Mouse (Mus musculus) kidney, postnatal 0 days (tissue): Measurements from ENCODE around the gene 4930469K13Rik. TPM values are rescaled to one million over a fixed set of nuclear protein-coding genes. Genes with fewer than 3 reads are reported as not detected.

Source experiments
- ATAC-seq: fragments of 200-750 bp; cut with Nextera tagmentation; replicated peaks from 2 replicates; pipeline ENCODE4 v1.8.0; 2017; ENCODE audit warnings: low read depth, moderate number of reproducible peaks, moderate TSS enrichment, moderate library complexity; ENCODE audit not compliant: low FRiP score
- DNase-seq: peaks from one replicate; pipeline ENCODE4 v3.0.0-alpha.2; 2016; ENCODE audit warnings: low spot score
- H3K27ac ChIP-seq: fragments of 300-500 bp; sonication (generic); 2 replicates; pipeline ENCODE4 v1.5.1; 2014; ENCODE audit warnings: mild to moderate bottlenecking
- H3K27me3 ChIP-seq: fragments of 300-500 bp; sonication (generic); 2 replicates; pipeline ENCODE4 v1.6.1; 2014; ENCODE audit warnings: low read length, mixed read lengths; ENCODE audit not compliant: insufficient read depth
- H3K36me3 ChIP-seq: fragments of 300-500 bp; sonication (generic); 2 replicates; pipeline ENCODE4 v1.6.1; 2014; ENCODE audit warnings: low read length, mixed read lengths; ENCODE audit not compliant: insufficient read depth
- H3K4me1 ChIP-seq: fragments of 300-500 bp; sonication (generic); replicated peaks from 2 replicates; pipeline ENCODE4 v1.6.1; 2014; ENCODE audit warnings: antibody characterized with exemption, low read length, mixed read lengths; ENCODE audit not compliant: insufficient read depth
- H3K4me2 ChIP-seq: fragments of 300-500 bp; sonication (generic); 2 replicates; pipeline ENCODE4 v1.6.1; 2014; ENCODE audit warnings: mild to moderate bottlenecking, low read length, moderate library complexity, mixed read lengths
- H3K4me3 ChIP-seq: fragments of 300-500 bp; sonication (generic); replicated peaks from 2 replicates; pipeline ENCODE4 v1.5.1; 2014; ENCODE audit warnings: low read depth, low read length
- H3K9ac ChIP-seq: fragments of 300-500 bp; sonication (generic); 2 replicates; pipeline ENCODE4 v1.6.1; 2014; ENCODE audit warnings: low read depth, low read length
- H3K9me3 ChIP-seq: fragments of 300-500 bp; sonication (generic); replicated peaks from 2 replicates; pipeline ENCODE4 v1.6.1; 2016; ENCODE audit warnings: low read length, inconsistent platforms, mixed read lengths
- CTCF ChIP-seq: IDR thresholded peaks from 2 replicates; pipeline ENCODE4 v1.5.1; 2016; ENCODE audit warnings: antibody characterized with exemption, low read depth, mild to moderate bottlenecking, moderate library complexity
- WGBS: fragments of 180-500 bp; shearing (Covaris S2); extraction: QIAGEN DNeasy Blood & Tissue Kit; methylation state at CpG from one replicate; pipeline ENCODE4 v1.1.7; 2014; 5-methylcytosine and 5-hydroxymethylcytosine counted together
- polyA plus RNA-seq: library from polyadenylated mRNA; unstranded; fragments of >200 nt; fragmentation: Nextera tagmentation; extraction: Ambion mirVana; gene quantifications from 2 replicates; pipeline ENCODE4 v1.2.1, GENCODE M21; 2015

Gene 4930469K13Rik
- polyA plus RNA-seq, 1 experiment from 2014 or later = not detected

DNA sequence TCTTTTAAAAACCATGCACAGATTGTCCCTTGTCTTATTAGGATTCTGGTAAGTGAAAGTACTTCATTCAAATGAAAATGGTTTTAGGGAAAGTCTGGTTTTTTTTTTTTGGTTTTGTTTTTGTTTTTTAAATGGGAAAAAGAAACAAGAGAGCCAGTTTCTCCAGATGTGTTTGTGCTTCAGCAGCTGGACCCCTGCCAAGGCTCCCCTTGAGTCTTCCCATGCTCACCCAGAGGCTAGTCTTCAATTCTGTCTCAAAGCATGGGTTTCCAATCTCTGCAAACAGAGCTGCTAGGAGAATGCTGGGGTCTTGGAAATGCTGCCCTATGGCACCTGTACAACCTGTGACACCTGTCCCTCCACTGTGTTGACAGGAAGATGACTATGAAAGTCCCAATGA, 27.8 kb downstream of the 4930469K13Rik start:
- no peak for TF ChIP-seq CTCF
- DNase-seq (no peak), ATAC-seq (no peak)

DNA sequence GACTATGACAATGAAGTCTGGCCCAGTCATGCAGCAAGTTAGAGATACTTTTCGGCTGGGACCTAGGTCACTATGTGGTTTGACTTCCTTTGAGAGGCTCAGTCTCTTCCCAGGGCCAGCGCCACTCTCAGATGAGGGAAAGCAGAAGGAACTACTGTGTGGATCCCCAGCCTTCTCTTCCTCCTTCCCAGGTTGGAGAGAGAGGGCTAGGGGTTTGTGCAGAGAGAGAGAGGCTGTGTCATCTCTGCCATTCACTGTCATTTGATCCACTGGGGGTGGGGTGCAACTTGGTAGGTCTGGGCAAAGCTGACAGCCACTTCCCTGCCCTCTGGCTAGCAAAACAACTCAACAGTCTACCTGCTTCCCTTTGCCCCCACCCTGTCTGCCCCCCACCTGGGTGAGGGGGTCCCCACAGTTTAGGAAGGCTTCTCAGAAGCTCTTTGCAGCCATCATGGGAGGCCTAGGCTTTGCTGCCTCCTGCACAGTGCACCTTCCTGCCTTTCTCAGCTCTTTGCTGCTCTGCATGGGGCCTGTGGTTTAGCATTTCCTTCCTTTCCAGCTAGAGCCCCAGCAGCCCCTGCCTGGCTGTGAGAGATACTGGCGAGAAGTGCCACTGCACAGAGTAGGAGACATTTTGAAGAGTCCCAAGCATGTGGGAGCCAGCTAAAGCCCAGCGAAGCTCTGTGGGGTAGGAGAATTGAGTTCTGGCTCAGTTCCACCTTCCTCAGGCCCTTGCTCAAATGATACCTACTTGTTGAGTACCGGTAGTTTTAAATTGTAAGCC, 34.5 kb downstream of the 4930469K13Rik start:
- Histone ChIP-seq H3K9me3 (no peaks in the 10 kb centered on the region), H3K4me2 (no peak overlapping the region), H3K4me1 (no peaks in the 10 kb centered on the region), H3K27me3 (no peaks in the 10 kb centered on the region), H3K27ac (no peak overlapping the region), H3K36me3 (no peaks in the 10 kb centered on the region), H3K4me3 (no peak overlapping the region), H3K9ac (no peak overlapping the region)
- no peak for TF ChIP-seq CTCF
- no peak for ATAC-seq
- no peak for DNase-seq
- 57% methylated on average over 5 of the region's 5 CpGs for WGBS

More for the DNA sequence above, 27.8 kb downstream of the 4930469K13Rik start:
- Histone ChIP-seq H3K4me1 (0 out of 2 replicates have a peak, but pooled peaks cover 2% of the 10 kb centered on the region), H3K27ac (no peak overlapping the region), H3K9ac (no peak overlapping the region), H3K4me3 (no peak overlapping the region), H3K4me2 (no peak overlapping the region), H3K36me3 (no peaks in the 10 kb centered on the region), H3K27me3 (no peaks in the 10 kb centered on the region), H3K9me3 (no peaks in the 10 kb centered on the region)

DNA sequence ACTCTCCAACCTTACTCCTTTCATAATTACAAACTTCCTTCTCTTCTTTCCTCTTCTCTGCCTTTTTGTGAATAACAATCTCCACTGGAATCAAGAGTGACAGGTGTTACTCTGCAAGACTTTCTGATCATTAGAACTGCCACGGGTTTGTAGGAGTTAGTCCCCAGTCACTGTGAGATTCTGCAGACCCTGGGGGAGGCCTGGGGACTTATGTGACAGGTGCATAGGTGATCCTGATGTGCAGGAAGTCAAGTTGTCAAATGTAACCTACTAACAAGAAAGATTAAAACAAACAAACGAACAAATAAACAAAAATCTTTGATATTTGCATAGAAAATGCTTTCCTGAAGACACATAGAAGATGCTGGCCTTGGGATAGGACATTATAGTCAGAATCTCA, 35.1 kb downstream of the 4930469K13Rik start:
- no peaks in the 10 kb centered on the region for H3K9me3 ChIP-seq
- no peak overlapping the region for H3K4me2 ChIP-seq
- WGBS = 73% methylated on average over 2 of the region's 2 CpGs
- no peak overlapping the region for H3K4me3 ChIP-seq
- H3K27me3 ChIP-seq = no peaks in the 10 kb centered on the region
- no peak for ATAC-seq
- no peak overlapping the region for H3K9ac ChIP-seq
- no peak for DNase-seq
- TF ChIP-seq CTCF = no peak
- H3K36me3 ChIP-seq = no peaks in the 10 kb centered on the region
- H3K4me1 ChIP-seq = no peaks in the 10 kb centered on the region
- H3K27ac ChIP-seq = no peak overlapping the region

DNA sequence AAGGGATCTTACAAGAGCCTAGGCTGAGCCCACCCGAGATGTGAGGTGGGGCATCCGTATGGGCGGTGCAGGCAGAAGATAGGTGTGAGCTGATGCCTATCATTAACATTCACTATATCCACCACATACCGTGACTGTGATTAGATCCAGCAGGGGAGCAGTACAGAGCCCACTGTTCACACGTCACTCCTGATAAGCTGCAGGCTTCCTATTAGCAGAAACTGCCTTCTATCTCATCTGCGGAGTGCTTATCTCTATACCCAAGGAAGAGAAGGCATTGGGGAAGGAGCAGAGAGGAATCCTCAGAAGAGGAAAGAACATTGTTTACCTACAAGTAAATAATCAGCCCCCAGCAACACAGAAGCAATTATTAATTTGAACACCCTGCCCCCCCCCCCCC, 36.6 kb downstream of the 4930469K13Rik start:
- no peaks in the 10 kb centered on the region for H3K36me3 ChIP-seq
- no peak overlapping the region for H3K4me2 ChIP-seq
- no peak for TF ChIP-seq CTCF
- H3K27me3 ChIP-seq = no peaks in the 10 kb centered on the region
- no peak overlapping the region for H3K27ac ChIP-seq
- no peak overlapping the region for H3K4me3 ChIP-seq
- H3K9me3 ChIP-seq = no peaks in the 10 kb centered on the region
- no peaks in the 10 kb centered on the region for H3K4me1 ChIP-seq
- no peak for DNase-seq
- 81% methylated on average over 6 of the region's 6 CpGs for WGBS
- no peak overlapping the region for H3K9ac ChIP-seq
- ATAC-seq = no peak

DNA sequence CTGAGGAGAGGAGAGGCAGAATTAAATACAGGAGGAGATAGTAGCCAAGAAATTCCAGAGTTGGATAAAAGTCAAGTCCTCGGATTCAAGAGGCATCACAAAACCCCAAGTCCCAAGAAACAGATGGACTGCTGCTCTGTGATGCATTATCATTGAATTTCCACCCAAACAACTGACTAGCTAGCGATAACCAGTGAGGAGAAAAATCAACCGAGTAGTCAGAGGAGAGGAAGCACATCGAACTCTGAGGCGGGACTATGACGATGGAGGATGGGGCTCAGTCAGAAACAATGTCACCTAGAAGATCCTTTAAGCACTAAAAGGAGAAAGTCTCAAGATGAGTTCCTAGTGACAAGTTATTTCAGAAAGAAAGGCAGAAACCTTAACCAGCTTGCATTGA, 39.4 kb downstream of the 4930469K13Rik start:
- Histone ChIP-seq H3K4me2 (no peak overlapping the region), H3K27me3 (no peaks in the 10 kb centered on the region), H3K9me3 (no peaks in the 10 kb centered on the region), H3K4me3 (no peak overlapping the region), H3K27ac (no peak overlapping the region), H3K36me3 (no peaks in the 10 kb centered on the region), H3K4me1 (no peaks in the 10 kb centered on the region), H3K9ac (no peak overlapping the region)
- ATAC-seq = no peak
- TF ChIP-seq CTCF = no peak
- no peak for DNase-seq
- WGBS = 92% methylated on average over 6 of the region's 6 CpGs

DNA sequence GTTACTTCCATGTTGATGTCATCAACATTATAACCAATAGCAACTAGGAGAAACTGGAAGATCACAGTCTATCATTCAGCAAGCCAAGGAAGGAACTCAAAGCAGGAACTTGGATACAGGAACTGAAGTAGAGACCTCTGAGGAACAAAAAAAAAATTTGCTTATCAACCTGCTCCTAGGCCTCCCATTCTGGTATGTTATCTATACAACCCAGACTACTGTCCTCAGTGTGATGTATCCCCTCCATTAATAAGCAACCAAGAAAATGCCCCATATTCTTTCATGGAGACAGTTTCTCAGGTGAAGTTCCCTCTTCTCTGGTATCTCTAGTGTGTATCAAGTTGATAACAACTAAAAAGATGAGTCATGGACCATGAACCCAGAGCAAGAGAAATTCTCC, 40.0 kb downstream of the 4930469K13Rik start:
- H3K36me3 ChIP-seq = no peaks in the 10 kb centered on the region
- no peak for TF ChIP-seq CTCF
- H3K9me3 ChIP-seq = no peaks in the 10 kb centered on the region
- no peaks in the 10 kb centered on the region for H3K4me1 ChIP-seq
- H3K9ac ChIP-seq = no peak overlapping the region
- H3K4me2 ChIP-seq = no peak overlapping the region
- H3K4me3 ChIP-seq = no peak overlapping the region
- no peak for DNase-seq
- ATAC-seq = no peak
- no peaks in the 10 kb centered on the region for H3K27me3 ChIP-seq
- H3K27ac ChIP-seq = no peak overlapping the region

DNA sequence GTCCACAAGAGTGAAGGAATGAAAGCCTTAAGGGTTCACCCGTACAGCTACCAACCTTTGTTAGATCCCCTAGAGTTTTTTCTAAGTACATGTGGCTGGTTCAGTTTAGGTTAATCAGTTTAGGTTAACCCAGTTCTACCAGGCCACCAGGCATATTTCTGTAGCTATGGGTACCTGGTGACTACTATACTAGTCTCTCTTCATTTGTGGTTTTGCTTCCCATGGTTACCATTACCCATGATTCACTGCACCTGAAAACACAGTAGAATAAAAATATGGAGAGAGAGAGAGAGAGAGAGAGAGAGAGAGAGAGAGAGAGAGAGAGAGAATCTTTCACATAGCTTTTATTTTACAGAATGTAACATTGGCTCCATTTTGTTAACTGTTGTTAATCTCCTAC, 41.6 kb downstream of the 4930469K13Rik start:
- no peaks in the 10 kb centered on the region for H3K36me3 ChIP-seq
- H3K27me3 ChIP-seq = no peaks in the 10 kb centered on the region
- no peak overlapping the region for H3K4me3 ChIP-seq
- no peak for TF ChIP-seq CTCF
- ATAC-seq = no peak
- no peak overlapping the region for H3K27ac ChIP-seq
- no peak overlapping the region for H3K9ac ChIP-seq
- no peak overlapping the region for H3K4me2 ChIP-seq
- no peaks in the 10 kb centered on the region for H3K4me1 ChIP-seq
- no peak for DNase-seq
- WGBS = 92% methylated on average over 1 of the region's 1 CpGs
- no peaks in the 10 kb centered on the region for H3K9me3 ChIP-seq
